Mouse (Mus musculus): ENCODE data around the gene Tjp2.

GRCm38 (mm10) chr19:24156067-24156455 lies 68.8 kb downstream of the Tjp2 start:
- TF ChIP-seq POLR2A (IDR thresholded peaks at IDR 0.05; ENCODE audit: insufficient read depth, low read depth, low read length) (no peak), CTCF (IDR thresholded peaks at IDR 0.05) (no peak), EP300 (IDR thresholded peaks at IDR 0.05; ENCODE audit: insufficient read depth, low read depth, low read length) (no peak)

Data from heart, adult 2 months (tissue).